Mouse (Mus musculus) bone marrow, adult 2 months (tissue): Measurements from ENCODE around the gene Nup62.

Experiments
- CTCF ChIP-seq: fragments of 200-500 bp; IDR thresholded peaks from 2 replicates; pipeline ENCODE4 v1.5.1; 2011; ENCODE audit warnings: low read length, control low read depth; ENCODE audit not compliant: control insufficient read depth, insufficient read depth
- POLR2A ChIP-seq: fragments of 200-500 bp; IDR thresholded peaks from 2 replicates; pipeline ENCODE4 v1.6.1; 2011; ENCODE audit warnings: low read depth, mild to moderate bottlenecking, control low read depth, low read length, borderline replicate concordance; ENCODE audit not compliant: control insufficient read depth

- TF ChIP-seq POLR2A (no peak), CTCF (no peak)
These were observed 40.5 kb downstream of the Nup62 start for GRCm38 (mm10) chr7:44856265-44856916.
